In the genomic region with DNA sequence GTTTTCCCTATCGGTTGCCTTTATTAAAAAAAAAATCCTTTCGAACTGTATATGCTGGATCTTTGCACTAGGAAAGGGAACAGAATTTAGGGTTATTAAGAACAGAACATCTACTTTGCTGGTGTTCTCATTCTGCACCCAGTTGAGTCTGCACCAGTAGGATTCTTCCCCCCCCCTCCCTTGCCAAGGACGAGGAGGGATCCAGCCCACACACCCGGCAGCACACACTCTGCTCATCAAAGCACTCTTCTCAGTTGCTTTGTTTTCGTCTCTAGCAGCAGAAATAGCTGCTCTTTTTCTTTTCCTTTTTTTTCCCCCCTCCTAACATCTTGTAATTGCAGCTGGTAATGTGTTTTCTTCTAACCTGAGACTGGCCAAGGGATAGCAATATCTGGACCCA, we compare ENCODE assay signal across 15 mouse cellular contexts.
DNase-seq lines count a peak whose midpoint lies in the region; ATAC-seq and TF ChIP-seq lines count a peak whose summit lies in the region.
"Had no signal": no experiment of that assay in that cellular context is flagged by ENCODE, and none has a peak within 500 bp of the region (broad histone marks: within the 10 kb centered on the region; RNA-seq: fewer than 3 reads in every experiment).

No protein-coding gene starts in this region.

- H3K4me3 ChIP-seq in cortical plate, adult 2 months (ENCODE audit: insufficient read depth, low read length), result no peak overlapping the region
- H3K4me3 ChIP-seq in neural tube, embryonic 14.5 days (ENCODE audit: low read depth, low read length), result no peak overlapping the region
- H3K4me3 ChIP-seq: lung, embryonic 15.5 days had no signal

- WGBS in neural tube, embryonic 14.5 days, result 42% methylated on average over 5 of the region's 5 CpGs

- no peak overlapping the region for H3K9ac ChIP-seq in neural tube, embryonic 14.5 days (replicated peaks; ENCODE audit: low read depth, low read length)
- H3K9ac ChIP-seq: lung, embryonic 15.5 days had no signal

- peaks cover 18% of the 10 kb centered on the region for H3K4me1 ChIP-seq in cortical plate, adult 2 months (ENCODE audit: control insufficient read depth, insufficient read depth, low read length)
- H3K4me1 ChIP-seq in neural tube, embryonic 14.5 days (ENCODE audit: control insufficient read depth, insufficient read depth, low read length), result peaks cover 15% of the 10 kb centered on the region
- H3K4me1 ChIP-seq: lung, embryonic 15.5 days had no signal

- no peak overlapping the region for H3K4me2 ChIP-seq in neural tube, embryonic 14.5 days (ENCODE audit: low read depth, low read length)
- H3K4me2 ChIP-seq: liver, embryonic 11.5 days; lung, embryonic 15.5 days had no signal

- no peak for ATAC-seq in neural tube, embryonic 14.5 days (ENCODE audit: low read depth)

- peak; percentile 33; the same call in 1 of the 2 replicates for TF ChIP-seq POLR2A in cortical plate, adult 2 months (IDR thresholded peaks at IDR 0.05; ENCODE audit: extremely low read depth, insufficient read depth, low read length)

- TF ChIP-seq CTCF in cortical plate, adult 2 months (IDR thresholded peaks at IDR 0.05; ENCODE audit: extremely low read depth, insufficient read depth, low read length), result no peak

- H3K9me3 ChIP-seq in neural tube, embryonic 14.5 days (ENCODE audit: control insufficient read depth, low read length), result no peaks in the 10 kb centered on the region
- H3K9me3 ChIP-seq: lung, embryonic 15.5 days had no signal

- H3K36me3 ChIP-seq in neural tube, embryonic 14.5 days (ENCODE audit: control insufficient read depth, insufficient read depth, low read length), result no peaks in the 10 kb centered on the region
- H3K36me3 ChIP-seq: lung, embryonic 15.5 days had no signal

- H3K27ac ChIP-seq in cortical plate, adult 2 months (ENCODE audit: insufficient read depth, low read length), result 0 out of 2 replicates have a peak overlapping the region, but pooled peaks have one; percentile 37
- H3K27ac ChIP-seq in neural tube, embryonic 14.5 days (ENCODE audit: low read depth, low read length), result peak overlapping the region; percentile 55
- H3K27ac ChIP-seq: kidney, postnatal 0 days; lung, embryonic 15.5 days had no signal

- H3K27me3 ChIP-seq in neural tube, embryonic 14.5 days (ENCODE audit: control insufficient read depth, insufficient read depth, low read length), result no peaks in the 10 kb centered on the region
- H3K27me3 ChIP-seq: CH12.LX; lung, embryonic 15.5 days had no signal

- peak; percentile 72 for DNase-seq in layer of hippocampus, adult 9-11 months
- no peak for DNase-seq in layer of hippocampus, postnatal 14 days (ENCODE audit: low spot score in 2 of 2)
- DNase-seq in brain, adult 2 months (ENCODE audit: low read depth, low spot score), result peak; percentile 93
- no peak for DNase-seq in c-Kit-positive CD71-positive TER-119-positive erythroid progenitor cells, embryonic 14.5 days (ENCODE audit: low spot score)
- DNase-seq in B cell, adult 2 months, result no peak
- DNase-seq: cerebellum, adult 8-10 months; heart, adult 18-20 months; retina, postnatal 1 day; thymus, adult 2 months had no signal

Comparison
In these comparisons a context has a peak if more than half of its experiments do, and no peak if none do; other contexts are left out.
1. DNase-seq: peak in layer of hippocampus, adult 9-11 months (single experiment) and brain, adult 2 months (single experiment); none in layer of hippocampus, postnatal 14 days (0 of 2), c-Kit-positive CD71-positive TER-119-positive erythroid progenitor cells, embryonic 14.5 days (single experiment) and B cell, adult 2 months (0 of 2).